Mouse (Mus musculus): Measurements from ENCODE around the gene Rai1.

DNA sequence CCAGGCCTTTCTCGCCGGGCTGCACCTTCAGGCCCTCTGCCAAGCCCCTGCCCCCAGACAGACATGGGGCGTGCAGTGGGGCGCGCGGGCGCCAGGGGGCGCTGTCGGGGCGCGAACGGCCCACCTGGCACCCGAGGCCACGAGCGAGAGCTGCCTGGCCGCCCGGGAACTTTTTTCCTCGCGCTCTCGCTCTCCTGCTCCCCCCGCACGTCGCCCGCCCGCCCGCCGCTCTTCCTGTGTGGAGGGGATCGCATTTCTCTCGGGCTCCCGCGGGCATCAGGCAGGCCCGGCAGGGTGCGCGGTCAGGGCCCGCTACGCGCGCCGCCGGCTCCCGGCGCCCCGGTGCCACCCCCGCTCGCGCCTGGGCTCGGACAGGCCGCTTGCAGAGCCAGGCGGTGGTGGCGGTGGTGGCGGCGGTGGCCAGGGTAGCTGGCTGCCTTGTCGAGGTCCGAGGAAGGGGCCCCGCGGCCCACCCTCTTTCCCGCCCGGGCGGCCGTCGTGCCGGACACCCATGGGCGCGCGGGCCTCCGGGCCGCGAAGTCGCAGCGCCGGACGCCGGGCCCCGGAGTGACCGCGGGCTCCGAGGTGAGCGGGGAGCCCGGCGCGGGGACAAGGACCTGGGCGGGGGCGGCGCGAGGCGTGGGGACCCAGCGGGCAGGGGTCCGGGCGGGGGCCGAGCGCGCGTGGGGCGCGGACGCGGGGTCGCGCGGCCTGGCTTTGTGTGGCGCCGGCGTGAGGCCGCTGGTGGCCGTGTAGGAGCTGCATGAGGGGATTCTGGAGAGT is at the start of gene Rai1:
- no peak; the same call in 1 of the 2 replicates for TF ChIP-seq CTCF (conservative IDR thresholded peaks at IDR 0.05; ENCODE audit: low read length)
- TF ChIP-seq POU5F1 (IDR thresholded peaks at IDR 0.05; ENCODE audit: borderline replicate concordance, low read length): no peak

Data from E14TG2a.4 (cell line).